Mouse (Mus musculus) cerebellum, adult 2 months (tissue): ENCODE measurements at regions not wholly inside any gene's neighbourhood (a gene's known extent, or its start where the extent isn't known, plus 50 kb on each side); places are given as distances from the start of the nearest gene placed in this dataset.

Source experiments
- DNase-seq, 2 experiments: peaks; one replicate each; pipeline ENCODE4 v3.0.0; 2021
- H3K27ac ChIP-seq: fragments of 200-500 bp; 2 replicates; pipeline ENCODE4 v1.5.1; 2012; ENCODE audit warnings: low read length, control low read depth, inconsistent platforms; ENCODE audit not compliant: insufficient read depth
- H3K27me3 ChIP-seq: fragments of 200-500 bp; 2 replicates; pipeline ENCODE4 v1.6.1; 2012; ENCODE audit warnings: inconsistent platforms, mild to moderate bottlenecking, low read length, moderate library complexity; ENCODE audit not compliant: control insufficient read depth, insufficient read depth
- H3K4me1 ChIP-seq: fragments of 200-500 bp; 2 replicates; pipeline ENCODE4 v1.6.1; 2011; ENCODE audit warnings: low read length; ENCODE audit not compliant: control insufficient read depth, insufficient read depth
- H3K4me3 ChIP-seq: fragments of 200-500 bp; replicated peaks from 2 replicates; pipeline ENCODE3; 2011; ENCODE audit warnings: mild to moderate bottlenecking, low read depth, low read length, control low read depth; ENCODE audit not compliant: insufficient read depth
- CTCF ChIP-seq: fragments of 200-500 bp; IDR thresholded peaks from 2 replicates; pipeline ENCODE4 v1.5.1; 2011; ENCODE audit warnings: low read depth, mild to moderate bottlenecking, control low read depth, low read length, moderate library complexity, borderline replicate concordance; ENCODE audit not compliant: insufficient read depth
- POLR2A ChIP-seq: fragments of 200-500 bp; IDR thresholded peaks from 2 replicates; pipeline ENCODE4 v1.6.1; 2011; ENCODE audit warnings: low read length, control low read depth, borderline replicate concordance; ENCODE audit not compliant: insufficient read depth
- WGBS: fragments of 180-500 bp; shearing (Covaris S2); methylation state at CpG from one replicate; pipeline ENCODE4 v1.1.7; 2018; 5-methylcytosine and 5-hydroxymethylcytosine counted together

DNA sequence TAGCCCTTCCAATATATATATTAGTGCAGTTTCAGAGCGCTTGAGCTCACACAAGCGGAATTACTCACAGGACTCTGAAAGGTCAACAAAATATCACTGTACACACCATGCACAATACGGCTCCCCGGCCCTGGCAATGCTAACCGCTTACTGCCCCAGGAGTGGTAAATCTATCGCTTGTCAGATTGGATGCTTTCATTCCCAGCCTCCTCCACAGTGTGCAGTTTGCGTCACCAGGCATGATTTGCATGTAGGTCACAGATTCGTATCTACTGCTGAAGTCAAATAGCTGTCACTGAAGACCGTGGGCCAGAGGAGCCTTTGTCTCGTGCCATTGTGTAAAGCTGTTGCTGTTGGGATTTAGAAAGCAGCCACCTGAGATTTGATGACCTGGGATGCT is 60.1 kb downstream of the Ccdc115 start:
- no peak overlapping the region for H3K4me3 ChIP-seq
- H3K4me1 ChIP-seq: no peaks in the 10 kb centered on the region
- H3K27ac ChIP-seq: no peak overlapping the region
- WGBS: 80% methylated on average over 10 of the region's 10 CpGs
- H3K27me3 ChIP-seq: no peaks in the 10 kb centered on the region
- TF ChIP-seq CTCF: no peak
- no peak for TF ChIP-seq POLR2A
- peak; percentile 31 to 59 for DNase-seq

DNA sequence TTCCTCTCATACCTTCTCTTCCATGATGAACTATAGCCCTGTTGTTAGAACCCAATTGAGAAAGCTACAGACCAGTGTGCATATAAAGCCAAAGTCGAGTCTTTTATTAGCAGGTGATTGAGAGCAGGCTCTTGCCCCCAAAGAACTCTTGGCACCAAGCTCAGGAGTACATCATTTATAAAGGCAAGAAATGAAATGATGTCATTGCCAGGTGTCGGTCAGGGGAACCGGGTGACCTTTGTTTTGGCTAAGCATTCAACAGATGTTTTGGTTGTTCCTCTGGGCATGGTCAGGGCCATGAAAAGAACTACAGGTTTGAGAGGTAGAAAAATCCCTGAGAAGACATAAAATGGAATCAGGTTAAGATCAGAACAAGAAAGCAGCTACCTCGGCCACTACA is 61.6 kb downstream of the Ccdc115 start:
- Histone ChIP-seq H3K4me1 (no peaks in the 10 kb centered on the region), H3K27me3 (no peaks in the 10 kb centered on the region), H3K27ac (no peak overlapping the region), H3K4me3 (no peak overlapping the region)
- DNase-seq: no peak
- TF ChIP-seq POLR2A (no peak), CTCF (no peak)
- 85% methylated on average over 4 of the region's 4 CpGs for WGBS

DNA sequence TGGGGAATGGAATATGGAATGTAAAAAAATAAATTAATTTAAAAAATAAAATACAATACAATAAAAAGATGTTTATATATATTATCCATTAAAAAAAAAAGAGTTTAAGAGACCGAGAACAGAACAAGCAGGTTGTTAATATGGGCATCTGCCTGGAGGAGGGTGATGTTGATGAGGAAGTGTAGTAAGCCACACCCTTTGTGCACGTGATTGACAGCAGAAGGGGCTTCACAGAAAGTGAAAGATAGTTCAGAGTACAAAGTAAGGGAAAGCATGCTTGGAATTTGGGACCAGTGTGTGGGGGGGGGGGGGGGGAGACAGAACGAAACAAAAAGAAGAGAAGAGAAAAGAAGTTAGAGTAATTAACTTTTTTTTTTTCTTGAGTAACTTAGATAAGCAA is 64.0 kb downstream of the Ccdc115 start:
- Histone ChIP-seq H3K27ac (no peak overlapping the region), H3K4me3 (no peak overlapping the region), H3K4me1 (no peaks in the 10 kb centered on the region), H3K27me3 (no peaks in the 10 kb centered on the region)
- DNase-seq: no peak
- no peak for TF ChIP-seq POLR2A
- TF ChIP-seq CTCF: no peak
- 59% methylated on average over 3 of the region's 3 CpGs for WGBS

DNA sequence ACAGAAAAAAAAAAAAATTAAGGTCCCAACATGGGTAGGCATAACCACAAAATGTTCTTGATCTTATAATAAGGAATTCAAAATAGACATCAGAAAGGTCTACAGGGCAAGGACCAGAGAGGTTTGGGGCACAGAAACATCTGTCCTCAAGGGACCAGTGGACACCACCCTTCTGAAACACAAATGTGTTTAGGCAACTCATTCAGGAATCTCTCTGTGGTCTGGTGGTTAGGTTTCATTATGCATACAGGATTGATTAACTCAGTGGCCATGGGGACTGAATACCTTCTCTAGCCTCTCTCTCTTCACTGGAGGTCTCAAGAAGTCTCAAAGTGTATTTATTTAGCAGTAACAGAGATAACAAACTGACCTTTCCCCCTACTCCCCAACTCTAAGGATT is 67.8 kb downstream of the Ccdc115 start:
- no peak overlapping the region for H3K4me3 ChIP-seq
- H3K4me1 ChIP-seq: no peaks in the 10 kb centered on the region
- DNase-seq: no peak
- no peaks in the 10 kb centered on the region for H3K27me3 ChIP-seq
- no peak overlapping the region for H3K27ac ChIP-seq
- TF ChIP-seq CTCF (no peak), POLR2A (no peak)
